Mouse (Mus musculus) lung, postnatal 10 days (tissue): ENCODE measurements around the gene Vgll4.

Experiments
- DNase-seq: peaks from one replicate; pipeline ENCODE4 v3.0.0; 2021

The Vgll4 gene

DNA sequence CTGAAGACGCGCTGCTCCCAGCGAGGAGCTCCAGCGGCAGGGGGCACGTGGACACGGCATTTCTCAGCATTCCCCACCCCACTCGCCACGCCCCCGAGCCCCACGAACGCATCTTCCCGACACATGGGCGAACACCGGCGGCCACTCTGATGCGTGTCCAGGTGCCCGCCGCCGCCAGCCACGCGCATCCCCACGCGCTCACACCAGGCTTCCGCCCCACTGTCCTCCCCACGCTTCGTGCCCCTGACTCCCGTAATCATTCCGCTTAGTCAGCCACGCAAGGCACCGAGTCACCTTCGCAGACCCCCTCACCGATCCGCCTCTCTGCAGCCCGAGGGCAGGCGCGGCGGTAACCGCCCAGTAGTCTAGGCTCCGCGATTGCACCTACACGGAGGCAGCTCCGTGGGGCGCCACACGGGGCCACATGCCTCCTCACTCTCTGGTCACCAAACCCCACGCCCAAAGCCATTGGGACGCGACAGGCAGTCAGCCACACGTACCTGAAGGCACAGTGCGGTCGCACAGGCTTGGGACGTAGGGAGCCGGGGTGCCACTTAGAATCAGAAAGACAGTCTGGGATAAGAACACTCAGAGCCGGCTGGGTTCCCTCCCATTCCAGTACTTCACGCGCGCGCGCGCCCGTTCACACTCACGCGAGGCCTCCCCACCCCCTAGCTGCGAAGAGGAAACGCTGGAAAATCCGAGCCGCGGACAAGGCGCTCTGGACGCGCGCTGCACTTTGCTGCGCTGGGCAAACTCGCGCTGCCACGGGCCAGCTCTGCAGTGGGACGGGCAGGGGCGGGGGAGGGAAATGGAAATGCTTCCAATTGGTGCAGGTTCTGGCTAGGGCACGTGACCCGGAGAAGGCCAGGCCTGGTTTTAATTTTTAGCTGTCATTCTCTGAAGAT lies at the start of gene Vgll4:
Gene Vgll4 (minus strand): TSS at position 782 of the 908 bp plus-strand sequence.
- peak; percentile 81 for DNase-seq

DNA sequence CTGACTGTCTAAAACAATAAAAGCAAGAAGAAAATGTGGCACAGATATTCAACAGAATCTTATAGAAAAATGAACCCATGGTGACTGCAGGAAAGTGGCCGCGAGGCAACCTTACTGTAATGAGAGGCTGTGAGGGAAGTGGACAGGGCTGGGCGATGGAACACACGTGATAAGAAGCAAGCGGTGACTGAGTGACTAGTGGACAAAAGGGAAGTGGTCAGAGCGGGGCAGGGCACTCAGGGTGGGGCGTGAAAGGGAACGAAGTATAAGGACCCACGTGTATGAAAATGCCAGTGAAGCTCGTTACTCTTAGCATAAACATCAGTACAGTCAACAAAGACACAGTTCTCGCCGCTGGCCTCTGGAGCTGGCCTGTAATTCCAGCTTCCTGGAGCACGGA lies 45.7 kb upstream of the Vgll4 start:
- DNase-seq, result no peak

- no peak for DNase-seq
Observed at GRCm38 (mm10) chr6:115013574-115013973, 43.8 kb upstream of the Vgll4 start.

DNA sequence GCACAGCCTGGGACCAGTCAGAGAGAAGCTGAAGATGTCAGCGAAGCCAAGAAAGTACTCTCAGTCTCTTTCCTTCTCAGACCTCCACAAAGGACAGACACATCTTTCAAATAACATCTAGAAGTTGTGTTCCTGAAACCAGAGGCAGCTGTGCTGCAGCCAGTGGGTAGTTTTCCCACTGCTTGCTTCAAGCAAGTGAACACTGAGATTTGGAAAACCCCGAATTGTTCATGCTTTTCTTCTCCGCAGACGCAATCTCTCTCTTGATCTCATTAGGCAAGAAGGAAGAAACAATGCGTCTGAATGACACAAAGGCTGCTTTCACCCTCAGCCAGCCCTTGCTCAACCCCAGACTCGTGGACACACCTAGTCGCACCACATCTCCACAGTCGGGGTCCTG lies 42.0 kb upstream of the Vgll4 start:
- no peak for DNase-seq

DNA sequence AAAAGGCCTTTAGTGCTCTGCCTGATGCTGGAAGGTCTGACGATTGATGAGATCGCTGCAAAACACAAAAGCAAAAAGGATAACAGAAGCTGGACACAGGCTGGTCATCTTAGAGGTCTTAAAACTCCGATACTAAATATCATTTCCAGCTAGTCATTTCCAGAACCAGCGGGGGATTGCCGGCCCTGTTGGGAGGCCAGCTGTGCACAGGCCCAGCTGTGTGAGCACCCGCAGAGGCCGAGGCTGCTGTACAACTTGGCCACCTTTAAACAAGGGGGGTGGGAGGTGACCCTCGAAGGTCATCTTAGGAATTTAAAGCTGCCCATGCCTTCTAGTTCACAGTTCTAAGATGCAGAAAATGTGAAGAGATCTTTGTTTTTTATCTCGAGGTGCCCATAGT lies 41.0 kb upstream of the Vgll4 start:
- DNase-seq, result no peak

- DNase-seq, result no peak
Observed at GRCm38 (mm10) chr6:115010304-115010703, 40.5 kb upstream of the Vgll4 start.

DNA sequence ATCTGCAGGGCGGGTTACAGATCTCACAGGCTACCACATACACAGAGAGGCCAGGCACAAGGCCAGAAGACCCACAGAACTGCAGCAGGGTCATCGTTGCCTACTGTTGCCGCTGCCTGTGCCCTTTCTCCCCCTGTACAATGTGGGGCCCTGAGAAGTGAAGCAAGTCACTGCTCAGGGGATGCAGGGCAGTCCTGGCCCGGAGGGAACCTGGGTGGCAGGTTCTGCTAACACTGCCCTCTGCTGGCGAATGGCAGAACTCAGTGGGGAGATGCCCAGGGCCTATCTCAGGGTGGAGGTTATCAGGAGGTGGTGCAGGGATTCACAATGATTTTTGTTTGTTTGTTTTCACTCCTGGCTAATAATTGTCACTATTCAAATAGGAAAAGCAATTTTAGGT lies 37.9 kb upstream of the Vgll4 start:
- DNase-seq, result peak; percentile 84

DNA sequence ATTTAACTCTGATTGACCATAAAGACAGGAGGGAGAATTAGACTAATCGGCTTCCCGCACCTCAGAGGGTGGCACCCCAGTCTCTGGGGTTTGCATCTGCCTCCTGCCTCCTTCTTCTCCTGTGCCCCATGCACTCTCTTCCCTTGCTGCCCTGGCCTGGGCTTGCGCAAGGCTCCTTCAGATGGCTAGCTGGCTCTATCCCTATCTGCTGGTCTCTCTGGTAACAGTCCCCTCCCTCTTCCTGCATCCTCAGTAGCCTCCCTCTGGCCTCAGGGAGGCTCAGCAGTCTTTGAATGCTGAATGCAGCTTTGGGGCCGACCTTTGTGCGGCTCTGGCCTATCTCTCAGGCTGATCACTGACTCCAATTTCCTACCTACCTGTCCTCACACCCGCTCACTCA lies 37.2 kb upstream of the Vgll4 start:
- no peak for DNase-seq

DNA sequence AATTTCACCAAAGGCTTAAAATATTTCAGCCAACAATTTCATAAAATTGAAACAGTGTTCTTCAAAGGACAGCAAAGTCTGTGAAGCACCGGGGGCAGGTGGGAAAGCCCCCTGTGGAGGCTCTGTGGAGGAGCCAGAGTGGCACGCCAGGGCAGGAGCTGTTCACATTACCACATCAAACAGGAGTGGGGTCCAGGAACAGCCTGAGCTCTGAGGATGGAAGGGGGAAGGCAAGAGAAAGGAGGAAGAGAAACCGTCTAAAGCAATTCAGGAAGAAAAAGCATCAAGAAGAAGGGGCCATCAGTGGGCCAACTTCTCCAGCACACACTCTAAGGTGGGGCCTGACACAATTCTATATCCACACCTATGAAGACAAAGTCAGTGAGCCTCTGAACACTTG lies 36.3 kb upstream of the Vgll4 start:
- no peak for DNase-seq

GRCm38 (mm10) chr6:115005351-115005890 lies 35.6 kb upstream of the Vgll4 start:
- DNase-seq, result no peak

DNA sequence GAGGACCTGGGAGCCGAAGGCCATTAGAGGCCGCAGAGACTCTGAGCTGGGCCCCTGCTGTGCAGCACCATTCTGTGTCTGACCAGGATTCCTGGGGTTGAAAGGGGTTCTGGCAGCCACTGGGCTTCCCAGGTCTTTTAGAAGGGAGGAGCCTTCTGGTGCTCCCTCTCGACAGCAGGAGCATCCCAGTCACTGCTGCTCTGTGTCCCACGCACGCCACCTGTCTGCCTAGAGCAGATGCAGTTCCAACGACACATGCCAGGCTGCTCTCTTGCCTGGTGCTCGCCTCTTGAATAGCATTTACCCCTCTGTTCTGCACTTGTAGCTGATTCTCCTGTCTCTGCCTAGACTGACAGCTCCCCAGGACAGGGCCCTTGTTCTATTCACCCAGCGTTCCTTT lies 34.8 kb upstream of the Vgll4 start:
- DNase-seq, result no peak

- DNase-seq, result no peak
Observed at GRCm38 (mm10) chr6:114998374-114999031, 28.7 kb upstream of the Vgll4 start.

GRCm38 (mm10) chr6:114997471-114997870 lies 27.7 kb upstream of the Vgll4 start:
- no peak for DNase-seq

DNA sequence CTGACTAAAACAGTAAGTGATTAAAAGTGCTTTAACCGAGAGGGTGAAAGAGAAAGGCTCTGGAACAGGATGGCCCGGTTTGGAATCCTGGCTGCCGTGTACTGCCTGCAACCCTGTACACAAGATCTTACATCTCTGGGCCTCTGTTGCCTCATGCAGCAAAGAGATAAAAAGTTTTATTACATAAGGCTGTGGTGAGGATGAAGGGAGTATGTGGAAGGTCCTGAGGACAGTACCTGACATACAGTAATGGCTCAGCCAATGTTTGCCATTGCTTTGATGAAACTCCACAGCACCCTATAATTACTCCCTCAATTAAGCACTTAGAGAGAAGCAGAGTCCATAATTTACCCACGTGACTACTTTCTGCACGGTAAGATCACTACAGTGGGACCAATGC lies 27.1 kb upstream of the Vgll4 start:
- DNase-seq, result no peak

DNA sequence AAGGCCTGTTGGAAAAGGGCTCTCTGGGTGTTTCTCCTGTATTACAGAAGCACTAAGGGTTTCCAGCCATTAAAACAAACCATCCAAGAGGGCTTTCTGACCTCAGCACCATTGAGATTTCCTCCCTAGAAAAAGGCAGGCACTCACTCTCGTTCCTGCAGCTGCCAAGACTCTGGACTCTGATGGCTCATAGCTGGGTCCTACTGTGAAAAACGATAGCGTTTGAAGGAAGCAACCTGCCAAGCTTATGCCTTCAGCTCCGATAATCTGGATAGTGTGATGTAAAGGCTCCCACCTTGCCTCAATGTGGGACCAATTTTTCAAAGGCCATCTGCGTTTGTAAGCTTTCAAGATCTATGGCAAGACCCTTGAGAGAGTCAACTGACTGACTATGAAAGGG lies 24.3 kb upstream of the Vgll4 start:
- DNase-seq, result peak; percentile 51

DNA sequence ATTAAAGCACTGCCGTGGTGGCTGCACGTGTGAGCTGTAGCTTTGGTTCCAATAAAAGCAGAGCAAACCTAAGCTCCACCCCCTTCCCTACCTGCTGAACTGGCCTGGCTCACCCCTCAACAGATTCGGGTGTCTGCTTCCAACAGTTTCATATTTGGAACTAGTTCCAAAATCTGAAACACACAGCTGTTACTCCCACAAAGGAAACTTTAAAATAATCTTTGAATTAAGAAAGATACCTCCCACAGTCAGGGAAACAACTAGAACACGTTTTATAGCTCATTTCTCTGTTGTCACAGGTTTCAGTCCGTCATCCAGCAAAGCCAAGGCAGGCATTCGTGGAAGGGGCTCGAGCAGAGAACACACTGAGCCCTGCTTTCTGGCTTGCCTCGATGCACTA lies 23.9 kb upstream of the Vgll4 start:
- DNase-seq, result no peak

DNA sequence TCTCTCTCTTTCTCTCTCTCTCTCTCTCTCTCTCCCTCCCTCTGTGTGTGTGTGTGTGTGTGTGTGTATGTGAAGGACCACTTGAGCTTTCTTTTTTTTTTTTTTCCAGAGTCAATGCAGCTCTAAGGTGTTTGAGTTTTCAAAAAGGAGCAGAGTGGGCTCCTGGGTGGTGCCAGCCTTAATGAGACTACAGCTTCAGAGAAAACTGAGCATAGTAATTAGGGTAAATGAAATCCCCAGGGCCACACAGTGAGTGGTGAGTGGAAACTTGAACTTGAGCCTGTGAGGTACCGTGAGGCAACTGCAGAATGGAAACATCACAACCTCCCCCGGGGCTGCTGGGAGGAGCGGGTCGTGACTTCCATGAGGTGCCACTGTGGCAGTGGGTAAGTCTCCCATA lies 22.1 kb upstream of the Vgll4 start:
- DNase-seq, result no peak

GRCm38 (mm10) chr6:114988619-114988980 lies 18.8 kb upstream of the Vgll4 start:
- peak; percentile 50 for DNase-seq

- peak; percentile 60 for DNase-seq
Observed at GRCm38 (mm10) chr6:114987966-114988618, 18.3 kb upstream of the Vgll4 start.

DNA sequence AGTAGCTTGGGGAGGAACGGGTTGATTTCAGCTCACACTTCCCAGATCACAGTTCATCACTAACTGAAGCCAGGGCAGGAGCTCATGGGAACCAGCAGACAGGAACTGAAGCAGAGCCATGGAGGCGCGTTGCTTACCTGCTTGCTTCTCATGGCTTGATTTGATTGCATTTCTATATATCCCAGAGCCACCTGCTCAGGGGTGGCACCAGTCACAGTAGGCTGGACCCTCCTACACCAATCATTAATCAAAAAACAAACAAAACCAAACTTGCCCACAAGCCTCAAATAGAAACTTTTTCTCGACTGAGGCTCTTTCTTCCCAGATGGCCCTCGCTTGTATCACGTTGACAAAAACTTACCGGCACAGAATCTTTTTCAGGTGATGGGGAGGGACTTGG lies 12.9 kb upstream of the Vgll4 start:
- no peak for DNase-seq

- DNase-seq, result no peak
Observed at GRCm38 (mm10) chr6:114979715-114980114, 9.9 kb upstream of the Vgll4 start.

DNA sequence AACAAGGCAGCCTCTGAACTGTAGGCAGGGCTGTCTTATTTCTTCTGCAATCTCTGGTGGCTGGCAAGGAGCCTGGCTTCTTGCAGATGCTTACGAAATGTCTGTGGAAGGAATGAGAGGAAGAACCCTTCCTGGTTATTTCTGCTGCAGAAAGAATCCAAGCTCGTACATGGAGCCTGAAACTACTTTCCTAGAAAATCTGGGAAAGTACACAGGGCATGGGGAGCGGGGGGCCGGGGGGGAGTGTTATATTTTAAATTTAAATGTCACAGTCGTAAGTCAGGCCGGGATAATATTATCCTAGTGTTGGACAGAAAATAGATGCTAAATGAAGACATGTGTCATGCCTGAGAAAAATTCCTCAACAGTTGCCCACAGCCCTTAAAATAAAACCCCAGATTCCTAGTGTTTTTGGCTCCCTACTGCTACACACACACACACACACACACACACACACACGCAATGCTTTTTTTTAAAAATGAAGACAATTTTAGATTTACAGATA lies 7.2 kb upstream of the Vgll4 start:
- peak; percentile 69 for DNase-seq

DNA sequence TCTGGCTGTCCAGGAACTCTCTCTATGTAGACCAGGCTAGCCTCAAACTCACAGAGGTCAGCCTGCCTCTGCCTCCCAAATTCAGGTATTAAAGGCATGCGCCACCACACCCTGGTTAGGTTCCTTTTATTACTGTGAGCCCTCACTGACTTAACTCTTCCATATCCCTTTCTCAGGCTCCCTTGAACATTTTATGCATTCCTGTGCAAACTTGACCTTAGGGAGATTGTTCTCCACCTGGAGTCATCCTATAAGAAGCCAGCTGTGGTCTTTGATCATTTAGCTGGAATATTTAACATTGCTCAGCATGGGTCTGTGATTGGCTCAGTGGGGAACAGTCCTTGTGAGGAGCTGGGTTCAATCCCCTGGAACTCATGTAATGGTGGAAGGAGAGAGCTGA lies 4.5 kb upstream of the Vgll4 start:
- no peak for DNase-seq
